In the genomic region with DNA sequence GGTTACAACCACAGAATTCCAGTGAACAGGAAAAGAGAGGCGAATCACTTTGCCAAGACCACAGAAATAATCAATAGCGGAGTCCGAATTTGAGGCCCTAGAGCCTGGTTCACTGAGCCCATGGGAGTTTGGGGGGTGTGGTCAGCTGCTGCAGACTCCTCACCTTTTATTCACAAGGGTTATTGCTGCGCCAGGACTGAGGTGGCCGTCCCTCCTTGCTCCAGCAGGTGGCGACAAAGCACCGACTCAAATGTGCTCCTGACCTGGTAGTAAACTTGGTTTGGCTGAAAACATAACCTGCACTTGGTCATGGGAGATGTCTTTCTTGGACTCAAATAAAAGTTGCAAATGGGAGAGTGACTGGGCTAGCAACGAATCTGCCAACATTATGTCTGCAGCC, we compare ENCODE assay signal across 9 mouse cellular contexts. TPM values are rescaled to one million over a fixed set of nuclear protein-coding genes. Genes with fewer than 3 reads are reported as not detected.
DNase-seq lines count a peak whose midpoint lies in the region; ATAC-seq and TF ChIP-seq lines count a peak whose summit lies in the region.
"Had no signal": no experiment of that assay in that cellular context is flagged by ENCODE, and none has a peak within 500 bp of the region (broad histone marks: within the 10 kb centered on the region; RNA-seq: fewer than 3 reads in every experiment).

No protein-coding gene starts in this region.

- no peaks in the 10 kb centered on the region for H3K4me1 ChIP-seq in MEL (ENCODE audit: control insufficient read depth in 1 of 2, insufficient read depth in 2 of 2, low read length in 2 of 2)
- H3K4me1 ChIP-seq in forebrain, embryonic 16.5 days (replicated peaks; ENCODE audit: control insufficient read depth, insufficient read depth, low read length): no peaks in the 10 kb centered on the region
- H3K4me1 ChIP-seq in hindbrain, embryonic 13.5 days (replicated peaks): 0 out of 2 replicates have a peak, but pooled peaks cover 4% of the 10 kb centered on the region
- H3K4me1 ChIP-seq: liver, embryonic 15.5 days had no signal

- no peak overlapping the region for H3K4me3 ChIP-seq in MEL (ENCODE audit: control insufficient read depth in 1 of 2, insufficient read depth in 1 of 2, low read depth in 2 of 2, low read length in 2 of 2)
- H3K4me3 ChIP-seq in forebrain, embryonic 16.5 days (replicated peaks; ENCODE audit: low read length): no peak overlapping the region
- no peak overlapping the region for H3K4me3 ChIP-seq in hindbrain, embryonic 13.5 days
- H3K4me3 ChIP-seq: liver, embryonic 15.5 days had no signal

- peak; percentile 57; the same call in 1 of the 2 replicates for ATAC-seq in forebrain, embryonic 16.5 days
- ATAC-seq in hindbrain, embryonic 13.5 days (ENCODE audit: low FRiP score): peak; percentile 52; the same call in 1 of the 2 replicates

- TF ChIP-seq RAD21 in MEL (IDR thresholded peaks at IDR 0.05; ENCODE audit: low read depth, low read length): peak; percentile 88

- TF ChIP-seq POLR2A in MEL (IDR thresholded peaks at IDR 0.05; ENCODE audit: control insufficient read depth in 1 of 2, insufficient read depth in 1 of 2, low read depth in 1 of 2, low read length in 2 of 2, poor library complexity in 1 of 2): no peak

- no peaks in the 10 kb centered on the region for H3K9me3 ChIP-seq in MEL (replicated peaks; ENCODE audit: insufficient read depth, low read length)
- no peaks in the 10 kb centered on the region for H3K9me3 ChIP-seq in forebrain, embryonic 16.5 days (ENCODE audit: control insufficient read depth, low read length)
- no peaks in the 10 kb centered on the region for H3K9me3 ChIP-seq in hindbrain, embryonic 13.5 days
- H3K9me3 ChIP-seq: liver, embryonic 15.5 days had no signal

- no peaks in the 10 kb centered on the region for H3K36me3 ChIP-seq in MEL (ENCODE audit: control insufficient read depth in 1 of 2, insufficient read depth in 2 of 2, low read length in 2 of 2)
- no peaks in the 10 kb centered on the region for H3K36me3 ChIP-seq in forebrain, embryonic 16.5 days (ENCODE audit: control insufficient read depth, insufficient read depth)
- H3K36me3 ChIP-seq in hindbrain, embryonic 13.5 days: peaks cover 11% of the 10 kb centered on the region
- H3K36me3 ChIP-seq: liver, embryonic 15.5 days had no signal

- no peak for TF ChIP-seq EP300 in MEL (IDR thresholded peaks at IDR 0.05; ENCODE audit: low read depth in 1 of 2, low read length in 2 of 2)

- peak; percentile 88 to 98 (median 93) for TF ChIP-seq CTCF in MEL (IDR thresholded peaks at IDR 0.05 in 2 of 3, conservative IDR thresholded peaks at IDR 0.05 in 1 of 3; ENCODE audit: control insufficient read depth in 1 of 3, insufficient read depth in 1 of 3, low read depth in 2 of 3, low read length in 3 of 3, poor library complexity in 1 of 3, severe bottlenecking in 1 of 3)

- H3K27ac ChIP-seq in MEL (ENCODE audit: control insufficient read depth, low read depth, low read length): no peak overlapping the region
- H3K27ac ChIP-seq in forebrain, embryonic 16.5 days (ENCODE audit: low read length): no peak overlapping the region
- H3K27ac ChIP-seq in hindbrain, embryonic 13.5 days: no peak overlapping the region
- H3K27ac ChIP-seq: liver, embryonic 15.5 days had no signal

- no peak overlapping the region for H3K9ac ChIP-seq in MEL (ENCODE audit: control insufficient read depth, low read depth, low read length, poor library complexity, severe bottlenecking)
- no peak overlapping the region for H3K9ac ChIP-seq in forebrain, embryonic 16.5 days (replicated peaks; ENCODE audit: low read depth, low read length)
- no peak overlapping the region for H3K9ac ChIP-seq in hindbrain, embryonic 13.5 days
- H3K9ac ChIP-seq: liver, embryonic 15.5 days had no signal

- H3K4me2 ChIP-seq in forebrain, embryonic 16.5 days (ENCODE audit: low read length): no peak overlapping the region
- H3K4me2 ChIP-seq in hindbrain, embryonic 13.5 days: no peak overlapping the region
- H3K4me2 ChIP-seq: liver, embryonic 15.5 days had no signal

- WGBS in forebrain, embryonic 16.5 days: 5% methylated on average over 8 of the region's 8 CpGs
- WGBS in hindbrain, embryonic 13.5 days: 10% methylated on average over 8 of the region's 8 CpGs

- peak; percentile 81 for DNase-seq in MEL (ENCODE audit: low read depth, low spot score)
- DNase-seq in c-Kit-positive CD71-positive TER-119-positive erythroid progenitor cells, embryonic 14.5 days (ENCODE audit: low spot score): peak; percentile 51
- DNase-seq in layer of hippocampus, adult 9-11 months: peak; percentile 58
- DNase-seq in lung, postnatal 25 days (ENCODE audit: low spot score): peak; percentile 80
- peak; percentile 68 for DNase-seq in right cerebral cortex, adult 18-20 months
- peak; percentile 72 for DNase-seq in urinary bladder, adult 2 months (ENCODE audit: low spot score)

- peaks cover 0 to 4% of the 10 kb centered on the region in 2 experiments; a peak in 3 of 4 replicates for H3K27me3 ChIP-seq in MEL (ENCODE audit: control insufficient read depth in 1 of 2, insufficient read depth in 2 of 2, low read length in 2 of 2)
- H3K27me3 ChIP-seq in forebrain, embryonic 16.5 days (replicated peaks; ENCODE audit: control insufficient read depth, insufficient read depth, low read length): no peaks in the 10 kb centered on the region
- 0 out of 2 replicates have a peak, but pooled peaks cover 2% of the 10 kb centered on the region for H3K27me3 ChIP-seq in hindbrain, embryonic 13.5 days
- H3K27me3 ChIP-seq: liver, embryonic 15.5 days had no signal

- no peaks in the 10 kb centered on the region for H3K79me2 ChIP-seq in MEL (ENCODE audit: control insufficient read depth, insufficient read depth, low read length, poor library complexity)

TF ChIP-seq in MEL, 35 proteins besides CTCF, POLR2A, EP300 and RAD21:
- TF ChIP-seq HCFC1 (IDR thresholded peaks at IDR 0.05; ENCODE audit: low read depth, low read length): no peak
- TF ChIP-seq MAX (IDR thresholded peaks at IDR 0.05; ENCODE audit: low read length): 0 out of 2 replicates have a peak, but pooled peaks have one; percentile 34
- peak; percentile 79 for TF ChIP-seq SMC3 (IDR thresholded peaks at IDR 0.05; ENCODE audit: low read depth, low read length)
- TF ChIP-seq ZC3H11A (IDR thresholded peaks at IDR 0.05; ENCODE audit: low read depth, low read length): peak; percentile 64

RNA-seq across cellular contexts. Expression of gene Vmn1r40, which starts 27.2 kb away (rescaled TPM):
- not detected in 2 replicates for total RNA-seq in MEL (2012; rRNA removed)
- not detected for polyA plus RNA-seq in MEL (2012; ENCODE audit: insufficient read depth in 1 of 2, insufficient read length in 2 of 2, low read depth in 1 of 2, low replicate concordance in 2 of 2, missing spikeins in 1 of 2)
- not detected in 2 replicates for polyA plus RNA-seq in forebrain, embryonic 16.5 days (2015; fragmentation: Nextera tagmentation; extraction: Ambion mirVana)
- polyA plus RNA-seq in hindbrain, embryonic 13.5 days (2015; fragmentation: Nextera tagmentation; extraction: Ambion mirVana): not detected in 2 replicates
- polyA plus RNA-seq in urinary bladder, adult 2 months (2012; rRNA removed): not detected in 2 replicates
- polyA plus RNA-seq: liver, embryonic 15.5 days had no signal

RNA-seq across cellular contexts. Expression of gene Txnrd3, which starts 36.4 kb away (rescaled TPM):
- total RNA-seq in MEL (2012; rRNA removed): 9.2 and 15.1 TPM in 2 replicates
- 1 to 10 TPM in 1 of 2 experiments, not detected in 1; 8.7 TPM for polyA plus RNA-seq in MEL (2012; ENCODE audit: insufficient read depth in 1 of 2, insufficient read length in 2 of 2, low read depth in 1 of 2, low replicate concordance in 2 of 2, missing spikeins in 1 of 2)
- polyA plus RNA-seq in forebrain, embryonic 16.5 days (2015; fragmentation: Nextera tagmentation; extraction: Ambion mirVana): 11.1 and 11.9 TPM in 2 replicates
- polyA plus RNA-seq in hindbrain, embryonic 13.5 days (2015; fragmentation: Nextera tagmentation; extraction: Ambion mirVana): 12.8 and 13.8 TPM in 2 replicates
- polyA plus RNA-seq in urinary bladder, adult 2 months (2012; rRNA removed): 7.3 and 8.1 TPM in 2 replicates
